Mouse (Mus musculus) cerebellum, adult 2 months (tissue): Measurements from ENCODE around the gene Dhdh. TPM values are rescaled to one million over a fixed set of nuclear protein-coding genes. Genes with fewer than 3 reads are reported as not detected.

Experiments used
- DNase-seq, 2 experiments: peaks; one replicate each; pipeline ENCODE4 v3.0.0; 2021
- H3K27ac ChIP-seq: fragments of 200-500 bp; 2 replicates; pipeline ENCODE4 v1.5.1; 2012; ENCODE audit warnings: low read length, control low read depth, inconsistent platforms; ENCODE audit not compliant: insufficient read depth
- H3K27me3 ChIP-seq: fragments of 200-500 bp; 2 replicates; pipeline ENCODE4 v1.6.1; 2012; ENCODE audit warnings: inconsistent platforms, mild to moderate bottlenecking, low read length, moderate library complexity; ENCODE audit not compliant: control insufficient read depth, insufficient read depth
- H3K4me1 ChIP-seq: fragments of 200-500 bp; 2 replicates; pipeline ENCODE4 v1.6.1; 2011; ENCODE audit warnings: low read length; ENCODE audit not compliant: control insufficient read depth, insufficient read depth
- H3K4me3 ChIP-seq: fragments of 200-500 bp; replicated peaks from 2 replicates; pipeline ENCODE3; 2011; ENCODE audit warnings: mild to moderate bottlenecking, low read depth, low read length, control low read depth; ENCODE audit not compliant: insufficient read depth
- CTCF ChIP-seq: fragments of 200-500 bp; IDR thresholded peaks from 2 replicates; pipeline ENCODE4 v1.5.1; 2011; ENCODE audit warnings: low read depth, mild to moderate bottlenecking, control low read depth, low read length, moderate library complexity, borderline replicate concordance; ENCODE audit not compliant: insufficient read depth
- POLR2A ChIP-seq: fragments of 200-500 bp; IDR thresholded peaks from 2 replicates; pipeline ENCODE4 v1.6.1; 2011; ENCODE audit warnings: low read length, control low read depth, borderline replicate concordance; ENCODE audit not compliant: insufficient read depth
- WGBS: fragments of 180-500 bp; shearing (Covaris S2); methylation state at CpG from one replicate; pipeline ENCODE4 v1.1.7; 2018; 5-methylcytosine and 5-hydroxymethylcytosine counted together
- polyA plus RNA-seq: library from polyadenylated mRNA; depleted of rRNA; stranded (reverse); fragments of >200 nt; gene quantifications from 2 replicates; pipeline ENCODE4 v1.2.3, GENCODE M21; 2012

Dhdh gene
- polyA plus RNA-seq, 1 experiment = 4.7 TPM

GRCm38 (mm10) chr7:45478774-45479173, 9.8 kb downstream of the Dhdh start:
- TF ChIP-seq CTCF = no peak
- no peak for TF ChIP-seq POLR2A
- Histone ChIP-seq H3K27me3 (no peaks in the 10 kb centered on the region), H3K27ac (no peak overlapping the region), H3K4me1 (no peaks in the 10 kb centered on the region; the same call in 1 of the 2 replicates), H3K4me3 (no peak overlapping the region)
- no peak for DNase-seq
- WGBS = 93% methylated on average over 7 of the region's 7 CpGs

DNA sequence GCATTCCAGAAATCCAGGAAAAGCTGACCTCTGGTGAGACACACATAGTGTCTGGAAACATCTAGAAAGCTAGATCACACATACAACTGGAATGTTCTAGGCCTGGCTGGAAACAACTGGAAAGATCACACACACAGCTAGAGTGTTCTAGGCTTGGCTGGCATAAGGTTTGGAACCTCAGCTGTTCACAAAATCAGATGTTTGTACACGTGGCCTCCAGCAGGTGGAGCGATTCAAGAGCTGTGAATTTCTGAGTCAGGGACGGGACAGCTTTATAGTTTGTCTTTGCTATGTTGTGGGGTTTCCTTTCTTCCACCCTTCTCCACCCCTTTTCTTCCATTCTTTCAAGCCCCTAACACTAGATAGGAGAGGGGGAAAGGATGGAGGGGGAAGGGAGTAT, 11.6 kb downstream of the Dhdh start:
- no peak overlapping the region for H3K27ac ChIP-seq
- no peaks in the 10 kb centered on the region for H3K27me3 ChIP-seq
- 6% methylated on average over 3 of the region's 3 CpGs for WGBS
- peak; percentile 79 for DNase-seq
- TF ChIP-seq CTCF = peak; percentile 78
- no peak for TF ChIP-seq POLR2A
- no peaks in the 10 kb centered on the region; the same call in 1 of the 2 replicates for H3K4me1 ChIP-seq
- H3K4me3 ChIP-seq = no peak overlapping the region

GRCm38 (mm10) chr7:45476453-45476852, 12.2 kb downstream of the Dhdh start:
- 36% methylated on average over 1 of the region's 1 CpGs for WGBS
- Histone ChIP-seq H3K27me3 (no peaks in the 10 kb centered on the region), H3K4me3 (no peak overlapping the region), H3K27ac (no peak overlapping the region), H3K4me1 (no peaks in the 10 kb centered on the region; the same call in 1 of the 2 replicates)
- no peak for DNase-seq
- TF ChIP-seq POLR2A = no peak
- TF ChIP-seq CTCF = no peak

- no peak overlapping the region for H3K27ac ChIP-seq
- TF ChIP-seq POLR2A = peak; percentile 42; the same call in 1 of the 2 replicates
- no peak for TF ChIP-seq CTCF
- DNase-seq = peak; percentile 56 to 73
- no peaks in the 10 kb centered on the region; the same call in 1 of the 2 replicates for H3K4me1 ChIP-seq
- H3K27me3 ChIP-seq = no peaks in the 10 kb centered on the region
- peak overlapping the region; percentile 62 for H3K4me3 ChIP-seq
- 71% methylated on average over 16 of the region's 16 CpGs for WGBS
Measured at GRCm38 (mm10) chr7:45475291-45475969, 13.2 kb downstream of the Dhdh start.

GRCm38 (mm10) chr7:45470869-45471268, 17.7 kb downstream of the Dhdh start:
- Histone ChIP-seq H3K27me3 (no peaks in the 10 kb centered on the region), H3K4me3 (no peak overlapping the region), H3K4me1 (no peaks in the 10 kb centered on the region), H3K27ac (no peak overlapping the region)
- TF ChIP-seq CTCF (peak; percentile 42; the same call in 1 of the 2 replicates), POLR2A (no peak)
- 5% methylated on average over 3 of the region's 3 CpGs for WGBS
- DNase-seq = peak; percentile 64 to 75

DNA sequence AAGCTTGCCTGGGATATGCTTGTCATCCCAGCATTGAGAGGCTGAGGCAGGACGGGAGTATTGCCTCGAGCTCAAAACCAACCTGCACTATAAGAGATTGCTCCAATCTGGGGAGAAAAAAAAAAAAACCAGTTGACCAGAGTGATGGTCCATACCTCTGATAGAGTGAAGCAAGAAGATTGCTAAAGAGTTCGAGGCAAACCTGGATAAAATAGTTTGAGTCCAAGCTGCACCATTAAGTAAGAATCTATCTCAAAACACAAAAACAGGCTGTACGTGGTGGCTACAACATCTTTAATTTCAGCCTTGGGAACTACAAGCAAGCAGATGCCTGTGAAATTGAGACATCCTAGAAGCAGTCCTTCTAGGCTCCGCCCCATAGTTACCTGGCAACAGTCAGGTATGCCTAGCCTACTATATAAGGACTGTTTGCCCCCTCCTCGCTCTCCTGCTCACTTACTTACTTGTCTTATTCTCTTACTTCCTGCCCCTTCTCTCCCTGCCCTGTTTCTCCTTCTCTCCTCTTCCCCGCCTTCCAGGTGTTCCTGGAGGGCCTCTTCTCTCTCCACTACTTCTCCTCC, 21.4 kb downstream of the Dhdh start:
- 0 out of 2 replicates have a peak overlapping the region, but pooled peaks have one; percentile 34 for H3K27ac ChIP-seq
- H3K4me3 ChIP-seq = peak overlapping the region; percentile 71
- DNase-seq = no peak
- no peaks in the 10 kb centered on the region; the same call in 1 of the 2 replicates for H3K4me1 ChIP-seq
- TF ChIP-seq POLR2A = no peak
- no peak for TF ChIP-seq CTCF
- H3K27me3 ChIP-seq = no peaks in the 10 kb centered on the region
- WGBS = 37% methylated on average over 7 of the region's 7 CpGs

DNA sequence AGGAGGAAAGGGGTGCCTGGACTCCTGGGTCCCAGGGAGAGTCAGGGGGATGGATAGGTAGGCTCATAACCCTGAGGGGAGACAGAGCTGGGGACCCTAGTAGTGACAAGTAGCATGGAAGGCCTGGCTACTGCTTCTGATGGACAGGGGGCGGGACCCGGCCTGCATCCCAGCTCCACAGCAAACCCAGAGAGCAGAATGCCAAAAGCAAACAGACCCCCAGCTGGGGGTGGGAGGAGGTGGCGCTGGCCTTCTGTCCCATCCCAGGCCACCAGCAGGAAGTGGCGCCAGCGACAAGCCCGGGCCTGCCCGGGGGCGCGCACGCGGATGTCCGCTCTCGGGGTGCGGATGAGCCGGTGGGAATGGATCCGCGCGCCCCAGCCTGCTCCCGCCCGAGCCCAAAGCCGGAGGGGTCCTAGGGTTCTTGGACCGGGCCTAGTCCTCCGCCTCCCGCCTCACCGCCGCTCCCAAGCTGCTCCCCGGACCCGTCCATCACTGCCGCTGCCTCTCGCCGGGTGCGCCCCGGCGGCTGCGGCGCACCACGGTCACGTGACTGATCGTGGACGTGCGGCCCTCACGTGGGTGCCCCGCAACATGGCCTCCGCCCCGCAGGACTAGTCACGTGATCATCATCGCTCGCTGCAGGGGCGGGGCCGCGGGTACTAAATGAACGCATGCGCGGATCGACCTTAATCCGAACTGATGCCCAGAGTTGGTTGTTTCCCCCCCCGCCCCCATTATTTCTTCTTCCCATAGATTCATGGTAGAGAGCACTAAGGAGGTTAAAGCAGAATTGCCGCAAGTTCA, 22.1 kb downstream of the Dhdh start, which contains the start of gene Bax:
Bax (minus strand) TSS at position 616 of the 807 bp plus-strand sequence.
- TF ChIP-seq CTCF (no peak), POLR2A (peak; percentile 90)
- Histone ChIP-seq H3K4me1 (no peaks in the 10 kb centered on the region; the same call in 1 of the 2 replicates), H3K4me3 (peak within 1 kb of the TSS; percentile 71), H3K27me3 (no peaks in the 10 kb centered on the region), H3K27ac (peak within 1 kb of the TSS; percentile 53; the same call in 1 of the 2 replicates)
- under 1% methylated on average over 58 of the region's 58 CpGs for whole genome bisulfite sequencing
- peak; percentile 97 to 98 for DNase-seq
